Mouse (Mus musculus): ENCODE data around the gene Sri.
"Not testable (repeated sequence)": the region's sequence is repeated elsewhere in the genome, so short reads cannot be mapped to it uniquely, and the experiment has no call there.

Gene Sri

GRCm38 (mm10) chr5:8045855-8046254 is at the start of gene Sri:
TSS of gene Sri (plus strand) at chr5:8046078.
- no peak for DNase-seq (ENCODE audit: low read depth, low spot score)

- DNase-seq (ENCODE audit: low read depth, low spot score), result peak; percentile 64
Measured at GRCm38 (mm10) chr5:7996401-7997044, 49.4 kb upstream of the Sri start.

- no peak for DNase-seq (ENCODE audit: low read depth, low spot score)
Measured at GRCm38 (mm10) chr5:7997086-7997485, 48.8 kb upstream of the Sri start.

GRCm38 (mm10) chr5:8000466-8000865 is 45.4 kb upstream of the Sri start:
- DNase-seq (ENCODE audit: low read depth, low spot score), result no peak

- no peak for DNase-seq (ENCODE audit: low read depth, low spot score)
Measured at GRCm38 (mm10) chr5:8002827-8003226, 43.1 kb upstream of the Sri start.

GRCm38 (mm10) chr5:8013276-8013675 is 32.6 kb upstream of the Sri start:
- DNase-seq (ENCODE audit: low read depth, low spot score), result no peak

- DNase-seq (ENCODE audit: low read depth, low spot score), result not testable (repeated sequence)
Measured at GRCm38 (mm10) chr5:8034596-8034995, 11.3 kb upstream of the Sri start.

GRCm38 (mm10) chr5:8053827-8054226 is 7.9 kb downstream of the Sri start:
- DNase-seq (ENCODE audit: low read depth, low spot score), result no peak

- no peak for DNase-seq (ENCODE audit: low read depth, low spot score)
Measured at GRCm38 (mm10) chr5:8055721-8056129, 9.8 kb downstream of the Sri start.

GRCm38 (mm10) chr5:8056141-8057017 is 10.5 kb downstream of the Sri start:
- DNase-seq (ENCODE audit: low read depth, low spot score), result peak; percentile 58

GRCm38 (mm10) chr5:8057018-8057323 is 11.1 kb downstream of the Sri start:
- no peak for DNase-seq (ENCODE audit: low read depth, low spot score)

- no peak for DNase-seq (ENCODE audit: low read depth, low spot score)
Measured at GRCm38 (mm10) chr5:8058056-8058455, 12.2 kb downstream of the Sri start.

GRCm38 (mm10) chr5:8062469-8062868 is 16.6 kb downstream of the Sri start:
- no peak for DNase-seq (ENCODE audit: low read depth, low spot score)

- DNase-seq (ENCODE audit: low read depth, low spot score), result no peak
Measured at GRCm38 (mm10) chr5:8063207-8063606, 17.3 kb downstream of the Sri start.

- DNase-seq (ENCODE audit: low read depth, low spot score), result no peak
Measured at GRCm38 (mm10) chr5:8073406-8073805, 27.5 kb downstream of the Sri start.

GRCm38 (mm10) chr5:8073901-8074561 is 28.2 kb downstream of the Sri start:
- DNase-seq (ENCODE audit: low read depth, low spot score), result no peak

- no peak for DNase-seq (ENCODE audit: low read depth, low spot score)
Measured at GRCm38 (mm10) chr5:8077481-8077880, 31.6 kb downstream of the Sri start.

GRCm38 (mm10) chr5:8082800-8083509 is 37.1 kb downstream of the Sri start:
- no peak for DNase-seq (ENCODE audit: low read depth, low spot score)

- no peak for DNase-seq (ENCODE audit: low read depth, low spot score)
Measured at GRCm38 (mm10) chr5:8085661-8086060, 39.8 kb downstream of the Sri start.

- no peak for DNase-seq (ENCODE audit: low read depth, low spot score)
Measured at GRCm38 (mm10) chr5:8088147-8088546, 42.3 kb downstream of the Sri start.

GRCm38 (mm10) chr5:8094921-8095320 is 49.0 kb downstream of the Sri start:
- DNase-seq (ENCODE audit: low read depth, low spot score), result no peak

GRCm38 (mm10) chr5:8095689-8096088 is 49.8 kb downstream of the Sri start:
- DNase-seq (ENCODE audit: low read depth, low spot score), result no peak
